ENCODE assay signal across 8 mouse cellular contexts in genomic region chr4:133103525-133104193, GRCm38 (mm10). TPM values are rescaled to one million over a fixed set of nuclear protein-coding genes. Genes with fewer than 3 reads are reported as not detected.
DNase-seq lines count a peak whose midpoint lies in the region; ATAC-seq and TF ChIP-seq lines count a peak whose summit lies in the region.

No protein-coding gene starts in this region.

- H3K36me3 ChIP-seq in midbrain, postnatal 0 days (ENCODE audit: insufficient read depth, low read length) = no peaks in the 10 kb centered on the region
- H3K36me3 ChIP-seq in midbrain, embryonic 10.5 days = no peaks in the 10 kb centered on the region
- no peaks in the 10 kb centered on the region for H3K36me3 ChIP-seq in embryonic facial prominence, embryonic 15.5 days
- no peaks in the 10 kb centered on the region; the same call in 1 of the 2 replicates for H3K36me3 ChIP-seq in stomach, embryonic 14.5 days (ENCODE audit: control insufficient read depth, insufficient read depth, low read length)

- peak overlapping the region; percentile 20; the same call in 1 of the 2 replicates for H3K4me2 ChIP-seq in midbrain, postnatal 0 days (ENCODE audit: low read depth, low read length, poor library complexity, severe bottlenecking)
- H3K4me2 ChIP-seq in embryonic facial prominence, embryonic 15.5 days (replicated peaks) = peak overlapping the region; percentile 19; the same call in 1 of the 2 replicates
- H3K4me2 ChIP-seq in stomach, embryonic 14.5 days (replicated peaks; ENCODE audit: low read depth, low read length) = peak overlapping the region; percentile 19; the same call in 1 of the 2 replicates

- H3K4me3 ChIP-seq in midbrain, postnatal 0 days (ENCODE audit: low read depth, low read length) = no peak overlapping the region
- no peak overlapping the region for H3K4me3 ChIP-seq in midbrain, embryonic 10.5 days
- H3K4me3 ChIP-seq in embryonic facial prominence, embryonic 15.5 days (replicated peaks) = no peak overlapping the region
- H3K4me3 ChIP-seq in stomach, embryonic 14.5 days (ENCODE audit: low read depth, low read length) = no peak overlapping the region

- no peaks in the 10 kb centered on the region for H3K4me1 ChIP-seq in midbrain, postnatal 0 days (ENCODE audit: insufficient read depth, low read length)
- peaks cover 22% of the 10 kb centered on the region for H3K4me1 ChIP-seq in midbrain, embryonic 10.5 days
- H3K4me1 ChIP-seq in embryonic facial prominence, embryonic 15.5 days = peaks cover 39% of the 10 kb centered on the region
- peaks cover 16% of the 10 kb centered on the region; the same call in 1 of the 2 replicates for H3K4me1 ChIP-seq in stomach, embryonic 14.5 days (ENCODE audit: control insufficient read depth, insufficient read depth, low read length)

- H3K27ac ChIP-seq in midbrain, postnatal 0 days (ENCODE audit: low read depth, low read length) = no peak overlapping the region
- H3K27ac ChIP-seq in midbrain, embryonic 10.5 days (replicated peaks) = no peak overlapping the region; the same call in 1 of the 2 replicates
- H3K27ac ChIP-seq in embryonic facial prominence, embryonic 15.5 days (replicated peaks) = peak overlapping the region; percentile 78
- peak overlapping the region; percentile 88 for H3K27ac ChIP-seq in stomach, embryonic 14.5 days (ENCODE audit: low read length)

- DNase-seq in midbrain, postnatal 0 days (ENCODE audit: low spot score) = no peak
- DNase-seq in midbrain, embryonic 10.5 days (ENCODE audit: low spot score) = no peak
- DNase-seq in kidney, postnatal 36 days = peak; percentile 79 to 84
- no peak for DNase-seq in urinary bladder, adult 18-20 months (ENCODE audit: low spot score in 2 of 2)
- no peak for DNase-seq in layer of hippocampus, adult 9-11 months
- DNase-seq in T-cell, adult 2 months (ENCODE audit: low spot score) = no peak

- TF ChIP-seq CTCF in midbrain, postnatal 0 days (IDR thresholded peaks at IDR 0.05) = no peak

- no peaks in the 10 kb centered on the region for H3K9me3 ChIP-seq in midbrain, postnatal 0 days (ENCODE audit: low read length)
- H3K9me3 ChIP-seq in midbrain, embryonic 10.5 days (replicated peaks) = no peaks in the 10 kb centered on the region
- no peaks in the 10 kb centered on the region for H3K9me3 ChIP-seq in embryonic facial prominence, embryonic 15.5 days (replicated peaks)
- H3K9me3 ChIP-seq in stomach, embryonic 14.5 days (ENCODE audit: control insufficient read depth, low read depth, low read length) = no peaks in the 10 kb centered on the region

- 38% methylated on average over 13 of the region's 16 CpGs for WGBS in midbrain, postnatal 0 days
- WGBS in midbrain, embryonic 10.5 days = 21% methylated on average over 16 of the region's 16 CpGs
- 25% methylated on average over 16 of the region's 16 CpGs for WGBS in embryonic facial prominence, embryonic 15.5 days
- 22% methylated on average over 16 of the region's 16 CpGs for WGBS in stomach, embryonic 14.5 days

- no peak overlapping the region for H3K9ac ChIP-seq in midbrain, postnatal 0 days (replicated peaks; ENCODE audit: low read length, poor library complexity, severe bottlenecking)
- no peak overlapping the region for H3K9ac ChIP-seq in embryonic facial prominence, embryonic 15.5 days
- H3K9ac ChIP-seq in stomach, embryonic 14.5 days (replicated peaks; ENCODE audit: low read depth, low read length) = no peak overlapping the region

- H3K27me3 ChIP-seq in midbrain, postnatal 0 days (ENCODE audit: insufficient read depth, low read length) = no peaks in the 10 kb centered on the region
- peaks cover 20% of the 10 kb centered on the region for H3K27me3 ChIP-seq in midbrain, embryonic 10.5 days (ENCODE audit: low read depth, poor library complexity, severe bottlenecking)
- H3K27me3 ChIP-seq in embryonic facial prominence, embryonic 15.5 days = no peaks in the 10 kb centered on the region
- H3K27me3 ChIP-seq in stomach, embryonic 14.5 days (ENCODE audit: control insufficient read depth, insufficient read depth, low read length) = no peaks in the 10 kb centered on the region

- ATAC-seq in midbrain, postnatal 0 days (ENCODE audit: low FRiP score) = no peak
- ATAC-seq in embryonic facial prominence, embryonic 15.5 days (ENCODE audit: insufficient number of reproducible peaks, low FRiP score, low TSS enrichment, low read depth) = no peak
- ATAC-seq in stomach, embryonic 14.5 days (ENCODE audit: insufficient number of reproducible peaks, insufficient read depth, low FRiP score, low read depth) = peak; percentile 86

RNA-seq across cellular contexts. Expression of gene Wasf2, which starts 26.6 kb away (rescaled TPM):
- total RNA-seq in midbrain, postnatal 0 days (2014; rRNA removed) = 18.3 and 19.6 TPM in 2 replicates
- 19.1 and 26.0 TPM in 2 replicates for polyA plus RNA-seq in midbrain, postnatal 0 days (2015; fragmentation: Nextera tagmentation; extraction: Ambion mirVana)
- 48.3 and 50.3 TPM in 2 replicates for polyA plus RNA-seq in midbrain, embryonic 10.5 days (2016; fragmentation: Nextera tagmentation; extraction: Ambion mirVana)
- polyA plus RNA-seq in embryonic facial prominence, embryonic 15.5 days (2015; fragmentation: Nextera tagmentation; extraction: Ambion mirVana) = 116 and 118 TPM in 2 replicates
- 120 and 124 TPM in 2 replicates for polyA plus RNA-seq in stomach, embryonic 14.5 days (2014; fragmentation: Nextera tagmentation; extraction: Ambion mirVana)

Comparison
In these comparisons a context has a peak if more than half of its experiments do, and no peak if none do; other contexts are left out.
1. DNase-seq: peak in kidney, postnatal 36 days (2 of 2); none in midbrain, postnatal 0 days (single experiment), midbrain, embryonic 10.5 days (single experiment), urinary bladder, adult 18-20 months (0 of 2), layer of hippocampus, adult 9-11 months (single experiment) and T-cell, adult 2 months (single experiment).
2. H3K27ac ChIP-seq: peak in embryonic facial prominence, embryonic 15.5 days (single experiment) and stomach, embryonic 14.5 days (single experiment); none in midbrain, postnatal 0 days (single experiment) and midbrain, embryonic 10.5 days (single experiment).
3. Peak in every context shown above with its lines, with median percentiles within 50 percentile points of each other: H3K4me2 ChIP-seq.